Mouse (Mus musculus): ENCODE data around the gene Prmt3.

Gene Prmt3

GRCm38 (mm10) chr7:49778114-49778901, at the start of gene Prmt3:
Gene Prmt3 (plus strand): TSS chr7:49778346.
- peak; percentile 97 for DNase-seq

- DNase-seq = no peak
Observed at GRCm38 (mm10) chr7:49734342-49734741, 43.8 kb upstream of the Prmt3 start.

- DNase-seq = no peak
Observed at GRCm38 (mm10) chr7:49739448-49739847, 38.7 kb upstream of the Prmt3 start.

GRCm38 (mm10) chr7:49741474-49741873, 36.7 kb upstream of the Prmt3 start:
- no peak for DNase-seq

- DNase-seq = no peak
Observed at GRCm38 (mm10) chr7:49741923-49742322, 36.2 kb upstream of the Prmt3 start.

- no peak for DNase-seq
Observed at GRCm38 (mm10) chr7:49751148-49751547, 27.0 kb upstream of the Prmt3 start.

GRCm38 (mm10) chr7:49752730-49753506, 25.2 kb upstream of the Prmt3 start:
- no peak for DNase-seq

GRCm38 (mm10) chr7:49754767-49755166, 23.4 kb upstream of the Prmt3 start:
- DNase-seq = no peak

- DNase-seq = no peak
Observed at GRCm38 (mm10) chr7:49758934-49759571, 19.1 kb upstream of the Prmt3 start, which contains the start of gene Htatip2. Gene Htatip2 (plus strand): TSS chr7:49759115.

GRCm38 (mm10) chr7:49762605-49763004, 15.5 kb upstream of the Prmt3 start:
- DNase-seq = no peak

GRCm38 (mm10) chr7:49764011-49764716, 14.0 kb upstream of the Prmt3 start:
- DNase-seq = no peak

- no peak for DNase-seq
Observed at GRCm38 (mm10) chr7:49766166-49766565, 12.0 kb upstream of the Prmt3 start.

GRCm38 (mm10) chr7:49768509-49768908, 9.6 kb upstream of the Prmt3 start:
- DNase-seq = no peak

GRCm38 (mm10) chr7:49774396-49774795, 3.8 kb upstream of the Prmt3 start:
- no peak for DNase-seq

- DNase-seq = peak; percentile 20
Observed at GRCm38 (mm10) chr7:49777585-49777984, 561 bp upstream of the Prmt3 start.

GRCm38 (mm10) chr7:49778904-49779615, 914 bp downstream of the Prmt3 start:
- peak; percentile 36 for DNase-seq

GRCm38 (mm10) chr7:49783017-49783416, 4.9 kb downstream of the Prmt3 start:
- no peak for DNase-seq

- no peak for DNase-seq
Observed at GRCm38 (mm10) chr7:49785141-49785540, 7.0 kb downstream of the Prmt3 start.

GRCm38 (mm10) chr7:49786618-49787382, 8.7 kb downstream of the Prmt3 start:
- DNase-seq = no peak

- DNase-seq = no peak
Observed at GRCm38 (mm10) chr7:49787383-49787645, 9.2 kb downstream of the Prmt3 start.

- no peak for DNase-seq
Observed at GRCm38 (mm10) chr7:49794304-49794703, 16.2 kb downstream of the Prmt3 start.

GRCm38 (mm10) chr7:49797171-49797570, 19.0 kb downstream of the Prmt3 start:
- DNase-seq = no peak
